Mouse (Mus musculus): ENCODE measurements around the gene Iqch. TPM values are rescaled to one million over a fixed set of nuclear protein-coding genes. Genes with fewer than 3 reads are reported as not detected.

The Iqch gene
- total RNA-seq, 2 experiments from 2014 or later: not detected

DNA sequence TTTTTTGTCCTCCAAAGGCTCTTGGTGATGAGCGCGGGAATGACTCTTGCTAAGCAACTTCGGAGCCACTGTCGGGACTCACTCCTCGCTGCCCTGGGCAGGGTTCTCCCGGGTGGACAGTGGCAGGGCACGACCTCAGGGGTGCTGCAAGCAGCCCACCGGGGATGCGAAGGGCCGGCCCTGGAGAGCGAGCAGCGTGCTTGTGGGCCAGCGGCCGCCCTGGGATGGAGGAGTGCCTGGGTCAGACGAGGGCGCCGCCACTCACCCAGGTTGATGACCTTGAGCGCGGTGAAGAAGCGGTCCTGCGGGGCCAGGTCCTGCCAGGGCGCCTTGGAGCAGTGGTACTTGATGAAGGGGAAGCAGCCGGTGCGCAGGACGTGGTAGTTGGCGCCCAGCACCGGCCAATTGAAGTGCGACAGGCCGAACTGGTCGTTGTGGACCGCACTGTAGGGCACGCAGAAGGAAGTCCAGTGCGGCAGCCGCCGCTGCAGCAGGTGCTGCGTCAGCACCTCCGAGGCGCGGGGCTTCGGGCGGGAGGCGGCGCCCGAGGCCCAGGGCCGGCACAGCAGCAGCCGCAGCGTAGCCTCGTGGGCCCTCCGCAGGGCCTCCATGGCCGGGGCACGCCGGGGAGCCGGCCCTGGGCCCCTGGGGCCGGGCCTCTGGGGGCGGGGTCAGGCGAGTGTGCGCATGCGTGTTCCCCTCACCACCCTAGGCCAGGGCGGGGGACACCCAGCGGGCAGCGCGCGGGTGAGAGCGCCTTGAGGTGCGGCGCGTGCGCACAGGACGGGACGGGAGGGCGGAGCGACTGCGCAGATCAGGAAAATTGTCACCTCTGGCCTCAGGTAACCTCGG lies 203.5 kb downstream of the Iqch start, which contains the start of gene 2300009A05Rik:
2300009A05Rik (minus strand) TSS at position 636 of the 852 bp plus-strand sequence.
- ATAC-seq (replicated peaks; ENCODE audit: low FRiP score, poor library complexity, severe bottlenecking): peak; percentile 96

DNA sequence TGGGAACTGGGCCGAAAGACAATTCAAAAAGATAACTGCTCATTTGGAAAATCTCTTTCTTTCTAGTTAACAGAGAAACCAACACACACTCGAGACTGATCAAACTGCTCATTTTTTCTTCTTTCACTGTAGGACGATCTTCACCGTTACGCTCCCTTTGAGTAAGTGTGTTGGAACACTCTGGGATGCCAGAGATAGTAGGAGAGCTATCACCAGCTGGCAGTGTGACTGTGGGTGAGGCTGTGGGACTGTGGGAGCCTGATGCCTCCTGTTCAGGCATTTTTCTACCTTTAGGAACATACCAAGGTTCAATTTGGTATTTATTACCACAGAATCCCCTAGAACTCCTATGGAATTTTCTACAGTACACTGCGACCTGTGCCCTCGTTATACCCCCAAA lies 206.7 kb downstream of the Iqch start:
- no peak for ATAC-seq (replicated peaks; ENCODE audit: low FRiP score, poor library complexity, severe bottlenecking)

DNA sequence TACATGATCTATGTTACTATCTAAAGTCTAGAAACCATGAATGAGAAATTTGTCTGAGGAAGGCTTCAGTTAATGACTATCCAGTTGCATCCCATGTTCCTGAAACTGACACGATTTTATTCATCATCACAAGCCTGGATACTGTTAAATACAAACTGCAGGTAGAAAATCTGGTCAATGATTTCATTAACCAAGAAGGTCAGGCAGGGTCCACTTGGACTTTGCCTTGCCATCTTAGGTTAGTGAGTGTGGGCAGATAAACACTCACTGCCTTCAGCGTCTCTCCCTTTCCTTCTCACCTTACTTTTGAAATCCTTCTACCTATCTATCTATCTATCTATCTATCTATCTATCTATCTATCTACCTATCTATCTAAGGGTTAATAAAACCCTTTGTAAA lies 211.0 kb downstream of the Iqch start:
- ATAC-seq (replicated peaks; ENCODE audit: low FRiP score, poor library complexity, severe bottlenecking): no peak

DNA sequence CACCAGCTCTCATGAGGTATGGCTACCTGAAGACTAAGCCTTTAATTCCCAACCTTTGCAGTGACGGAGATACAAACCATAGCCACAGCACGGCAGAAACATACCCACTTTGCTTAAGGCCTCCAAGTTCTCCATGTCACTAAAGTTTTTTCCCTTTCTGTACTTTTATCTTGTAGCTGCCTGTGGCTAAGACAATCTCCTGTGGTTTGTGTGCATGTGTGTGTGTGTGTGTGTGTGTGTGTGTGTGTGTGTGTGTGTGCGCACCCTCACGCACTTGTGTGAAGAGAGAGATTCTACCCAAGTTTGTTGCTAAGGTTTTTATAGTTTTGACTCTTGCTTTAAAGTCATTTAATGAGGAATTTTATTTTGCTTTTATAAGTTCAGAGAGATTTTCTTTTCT lies 219.5 kb downstream of the Iqch start:
- ATAC-seq (replicated peaks; ENCODE audit: low FRiP score, poor library complexity, severe bottlenecking): no peak

DNA sequence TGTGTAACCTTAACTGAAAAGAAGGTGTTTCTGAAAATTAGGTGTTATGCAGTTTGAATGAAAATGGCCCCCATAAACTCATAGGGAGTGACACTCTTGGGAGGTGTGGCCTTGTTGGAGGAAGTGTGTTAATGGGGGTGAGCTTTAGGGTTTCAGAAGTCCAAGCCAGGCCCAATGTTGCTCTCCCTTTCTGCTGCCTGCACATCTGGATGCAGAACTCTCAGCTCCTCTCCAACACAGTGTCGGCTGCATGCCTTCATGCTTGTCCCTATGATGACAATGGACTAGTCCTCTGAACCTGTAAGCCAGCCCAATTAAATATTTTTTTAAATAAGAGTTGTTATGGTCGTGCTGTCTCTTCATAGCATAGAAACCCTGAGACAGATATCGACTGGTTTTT lies 222.0 kb downstream of the Iqch start:
- ATAC-seq (replicated peaks; ENCODE audit: low FRiP score, poor library complexity, severe bottlenecking): no peak

DNA sequence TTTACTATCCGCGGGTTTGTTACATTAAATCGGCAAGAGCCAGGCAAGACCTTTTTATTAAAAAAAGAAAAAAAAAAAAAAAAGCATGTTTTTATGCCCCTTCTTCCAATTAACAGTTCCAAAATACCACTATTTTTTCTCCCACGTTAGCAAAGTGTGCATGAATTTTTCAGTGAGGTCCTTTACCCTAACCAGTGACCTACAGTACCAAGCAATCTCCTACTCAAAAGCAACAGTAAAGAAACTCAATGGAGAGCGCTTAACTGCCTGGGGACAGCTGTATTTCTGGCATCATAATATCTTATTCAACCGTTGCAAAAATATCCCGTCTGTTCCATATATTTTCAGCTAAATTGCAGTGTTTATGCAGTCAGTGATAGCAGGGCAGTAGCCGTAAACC lies 224.1 kb downstream of the Iqch start:
- ATAC-seq (replicated peaks; ENCODE audit: low FRiP score, poor library complexity, severe bottlenecking): no peak

DNA sequence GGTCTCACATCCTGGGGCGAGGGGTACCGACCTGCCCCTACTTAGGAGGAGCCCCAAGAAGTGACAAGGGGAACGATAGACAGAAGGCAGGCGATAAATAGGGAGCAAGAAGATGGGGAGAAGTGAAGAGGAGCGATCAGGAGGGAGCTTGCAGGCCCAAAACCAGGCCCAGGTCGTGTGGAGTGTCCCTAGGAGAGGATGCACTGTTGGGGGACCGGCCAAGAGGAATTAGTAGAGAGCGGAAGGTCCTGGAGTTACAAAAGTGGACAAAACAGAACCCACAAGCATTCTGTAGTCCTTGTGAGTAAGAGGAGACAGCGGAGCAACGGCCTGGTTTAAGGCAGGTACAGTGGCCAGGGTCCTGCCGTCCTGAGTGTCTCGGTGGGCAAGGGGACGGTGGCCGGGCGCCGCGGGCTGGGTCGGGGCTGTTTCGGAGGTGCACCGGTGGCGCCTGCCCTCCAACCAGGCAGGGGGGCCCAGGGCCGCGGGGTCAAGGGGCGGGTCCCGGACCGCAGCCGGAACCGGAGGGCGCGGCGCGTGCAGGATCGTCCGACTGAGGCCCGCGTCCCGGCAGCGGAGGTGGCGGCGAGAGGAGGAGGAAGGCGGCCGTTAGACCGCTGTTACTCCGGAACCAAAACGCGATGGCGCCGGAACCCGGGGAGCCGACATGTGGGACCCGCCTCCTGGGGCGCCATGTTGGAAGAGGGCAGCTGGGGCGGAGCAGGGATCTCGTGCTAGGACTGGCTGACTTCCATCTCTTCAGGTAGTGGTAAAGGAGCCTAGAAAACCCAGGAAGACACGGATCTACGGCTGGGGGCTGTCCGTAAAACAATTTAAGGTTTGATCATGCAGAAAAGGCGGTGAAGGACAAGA lies 224.8 kb downstream of the Iqch start, which contains the start of gene Map2k5:
Map2k5 (minus strand) TSS at position 633 of the 873 bp plus-strand sequence.
- ATAC-seq (replicated peaks; ENCODE audit: low FRiP score, poor library complexity, severe bottlenecking): peak; percentile 98

DNA sequence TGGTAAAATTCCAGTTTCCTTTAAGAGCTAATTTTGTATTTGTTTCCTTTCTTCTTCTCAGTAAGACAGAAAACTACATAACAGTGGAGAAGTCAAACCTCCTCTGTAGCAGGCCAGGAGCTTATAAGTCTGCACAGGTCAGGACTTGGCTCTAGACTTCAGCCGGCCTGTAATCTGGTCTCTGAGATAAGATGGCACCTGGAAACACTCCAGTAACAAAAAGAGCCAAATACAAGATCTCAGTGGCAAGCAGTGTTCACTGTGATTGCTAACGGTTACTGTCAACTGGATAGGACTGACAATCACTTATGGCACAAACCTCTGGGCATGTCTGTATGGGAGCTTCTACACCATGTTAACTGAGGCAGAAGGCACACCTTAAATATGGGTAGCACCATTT lies 229.0 kb downstream of the Iqch start:
- ATAC-seq (replicated peaks; ENCODE audit: low FRiP score, poor library complexity, severe bottlenecking): no peak

DNA sequence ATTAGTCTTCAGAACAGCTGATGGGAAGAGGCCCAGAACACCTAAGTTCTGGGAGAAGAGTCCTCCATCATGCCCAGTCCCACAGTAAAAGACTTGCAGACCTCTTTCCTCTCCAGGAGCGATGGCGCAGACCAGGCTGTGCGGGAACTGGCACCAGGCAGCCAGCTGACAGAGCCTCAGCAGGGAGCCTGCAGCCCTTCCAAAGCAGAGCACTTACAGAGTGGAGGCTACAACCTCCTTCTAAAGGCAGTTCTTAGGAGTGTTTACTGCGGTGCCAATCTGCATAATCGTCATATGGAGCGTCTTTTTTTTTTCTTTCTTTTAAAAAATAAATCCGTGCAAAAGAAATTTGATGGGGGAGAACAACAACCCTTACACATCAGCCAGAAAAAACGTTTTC lies 229.8 kb downstream of the Iqch start:
- no peak for ATAC-seq (replicated peaks; ENCODE audit: low FRiP score, poor library complexity, severe bottlenecking)

Other genes starting within 250 kb of the Iqch start
- 8.3 and 11.3 TPM in 2 replicates for gene Map2k5, start 224.6 kb downstream of the Iqch start, total RNA-seq (2015; ENCODE audit: low replicate concordance)
- 3.7 and 4.6 TPM in 2 replicates for gene Map2k5, start 224.6 kb downstream of the Iqch start, total RNA-seq (2017; ENCODE audit: low replicate concordance)
- gene 2300009A05Rik, start 203.2 kb downstream of the Iqch start, total RNA-seq (2015; ENCODE audit: low replicate concordance): 6.1 and 7.1 TPM in 2 replicates
- 5.7 TPM in 1 of 2 replicates, not detected in the other for gene 2300009A05Rik, start 203.2 kb downstream of the Iqch start, total RNA-seq (2017; ENCODE audit: low replicate concordance)
- 18.4 and 24.3 TPM in 2 replicates for gene Aagab, start 167 bp upstream of the Iqch start, total RNA-seq (2015; ENCODE audit: low replicate concordance)
- gene Aagab, start 167 bp upstream of the Iqch start, total RNA-seq (2017; ENCODE audit: low replicate concordance): 14.8 and 29.3 TPM in 2 replicates
- 4.7 and 5.0 TPM in 2 replicates for gene Smad3, start 155.5 kb upstream of the Iqch start, total RNA-seq (2015; ENCODE audit: low replicate concordance)
- 2.6 and 13.2 TPM in 2 replicates for gene Smad3, start 155.5 kb upstream of the Iqch start, total RNA-seq (2017; ENCODE audit: low replicate concordance)